Mouse (Mus musculus): Measurements from ENCODE around the gene Gm9918. TPM values are rescaled to one million over a fixed set of nuclear protein-coding genes. Genes with fewer than 3 reads are reported as not detected.
A peak's percentile ranks its signal among the peaks of the same experiment; 100 is the strongest.
"Not testable (repeated sequence)": the region's sequence is repeated elsewhere in the genome, so short reads cannot be mapped to it uniquely, and the experiment has no call there.

Gene Gm9918
- polyA plus RNA-seq (2015; fragmentation: Nextera tagmentation; extraction: Ambion mirVana) = not detected in 2 replicates

- Histone ChIP-seq H3K4me3 (ENCODE audit: low read depth, low read length) (no peak within 1 kb of the TSS), H3K4me2 (ENCODE audit: low read depth, low read length) (0 out of 2 replicates have a peak within 1 kb of the TSS, but pooled peaks have one; percentile 2), H3K36me3 (ENCODE audit: control insufficient read depth, insufficient read depth) (no peaks in the 10 kb centered on the region), H3K9me3 (replicated peaks; ENCODE audit: control insufficient read depth, low read length) (no peaks in the 10 kb centered on the region), H3K9ac (ENCODE audit: low read depth, low read length) (no peak within 1 kb of the TSS), H3K27ac (ENCODE audit: low read length) (no peak within 1 kb of the TSS), H3K27me3 (ENCODE audit: control insufficient read depth, insufficient read depth, low read depth, low read length) (peaks cover 22% of the 10 kb centered on the region), H3K4me1 (ENCODE audit: control insufficient read depth, low read depth, low read length) (no peaks in the 10 kb centered on the region)
- no peak for ATAC-seq (ENCODE audit: low read depth)
- WGBS (ENCODE audit: insufficient replicate concordance) = 27% methylated on average over 21 of the region's 21 CpGs
These were observed at the start of gene Gm9918 for GRCm38 (mm10) chr15:102270274-102270960. Gm9918 (plus strand) TSS chr15:102270563.

GRCm38 (mm10) chr15:102222386-102222785, 48.0 kb upstream of the Gm9918 start:
- 64% methylated on average over 10 of the region's 10 CpGs for WGBS (ENCODE audit: insufficient replicate concordance)

GRCm38 (mm10) chr15:102224186-102224991, 46.0 kb upstream of the Gm9918 start:
- H3K27ac ChIP-seq (ENCODE audit: low read length) = 0 out of 2 replicates have a peak overlapping the region, but pooled peaks have one; percentile 14
- ATAC-seq (ENCODE audit: low read depth) = peak; percentile 77
- peak overlapping the region; percentile 34 for H3K9ac ChIP-seq (ENCODE audit: low read depth, low read length)
- no peaks in the 10 kb centered on the region for H3K9me3 ChIP-seq (replicated peaks; ENCODE audit: control insufficient read depth, low read length)
- H3K4me3 ChIP-seq (ENCODE audit: low read depth, low read length) = peak overlapping the region; percentile 55
- 3% methylated on average over 43 of the region's 43 CpGs for WGBS (ENCODE audit: insufficient replicate concordance)
- peaks cover 12% of the 10 kb centered on the region for H3K27me3 ChIP-seq (ENCODE audit: control insufficient read depth, insufficient read depth, low read depth, low read length)
- peaks cover 13% of the 10 kb centered on the region for H3K4me1 ChIP-seq (ENCODE audit: control insufficient read depth, low read depth, low read length)
- H3K36me3 ChIP-seq (ENCODE audit: control insufficient read depth, insufficient read depth) = no peaks in the 10 kb centered on the region
- peak overlapping the region; percentile 83 for H3K4me2 ChIP-seq (ENCODE audit: low read depth, low read length)

More at GRCm38 (mm10) chr15:102222386-102222785, 48.0 kb upstream of the Gm9918 start:
- ATAC-seq (ENCODE audit: low read depth) = no peak
- H3K4me2 ChIP-seq (ENCODE audit: low read depth, low read length) = no peak overlapping the region
- no peaks in the 10 kb centered on the region for H3K9me3 ChIP-seq (replicated peaks; ENCODE audit: control insufficient read depth, low read length)
- H3K4me1 ChIP-seq (ENCODE audit: control insufficient read depth, low read depth, low read length) = peaks cover 13% of the 10 kb centered on the region
- no peak overlapping the region for H3K27ac ChIP-seq (ENCODE audit: low read length)
- no peak overlapping the region for H3K9ac ChIP-seq (ENCODE audit: low read depth, low read length)
- no peaks in the 10 kb centered on the region for H3K36me3 ChIP-seq (ENCODE audit: control insufficient read depth, insufficient read depth)
- H3K27me3 ChIP-seq (ENCODE audit: control insufficient read depth, insufficient read depth, low read depth, low read length) = peaks cover 12% of the 10 kb centered on the region
- H3K4me3 ChIP-seq (ENCODE audit: low read depth, low read length) = no peak overlapping the region

- H3K27ac ChIP-seq (ENCODE audit: low read length) = 0 out of 2 replicates have a peak overlapping the region, but pooled peaks have one; percentile 14
These were observed 45.3 kb upstream of the Gm9918 start for GRCm38 (mm10) chr15:102224992-102225617.

GRCm38 (mm10) chr15:102225619-102226018, 44.7 kb upstream of the Gm9918 start:
- H3K4me3 ChIP-seq (ENCODE audit: low read depth, low read length); H3K27ac ChIP-seq (ENCODE audit: low read length); H3K36me3 ChIP-seq (ENCODE audit: control insufficient read depth, insufficient read depth); H3K4me2 ChIP-seq (ENCODE audit: low read depth, low read length); ATAC-seq (ENCODE audit: low read depth); H3K9me3 ChIP-seq (replicated peaks; ENCODE audit: control insufficient read depth, low read length); H3K9ac ChIP-seq (ENCODE audit: low read depth, low read length): not testable (repeated sequence)
- H3K4me1 ChIP-seq (ENCODE audit: control insufficient read depth, low read depth, low read length) = peaks cover 14% of the 10 kb centered on the region
- 33% methylated on average over 5 of the region's 6 CpGs for WGBS (ENCODE audit: insufficient replicate concordance)
- peaks cover 12% of the 10 kb centered on the region for H3K27me3 ChIP-seq (ENCODE audit: control insufficient read depth, insufficient read depth, low read depth, low read length)

More at GRCm38 (mm10) chr15:102224992-102225617, 45.3 kb upstream of the Gm9918 start:
- H3K4me3 ChIP-seq (ENCODE audit: low read depth, low read length) = peak overlapping the region; percentile 55
- H3K9ac ChIP-seq (ENCODE audit: low read depth, low read length) = peak overlapping the region; percentile 34
- no peaks in the 10 kb centered on the region for H3K36me3 ChIP-seq (ENCODE audit: control insufficient read depth, insufficient read depth)
- WGBS (ENCODE audit: insufficient replicate concordance) = 4% methylated on average over 18 of the region's 21 CpGs
- H3K9me3 ChIP-seq (replicated peaks; ENCODE audit: control insufficient read depth, low read length) = no peaks in the 10 kb centered on the region
- peak; percentile 82 for ATAC-seq (ENCODE audit: low read depth)
- peaks cover 12% of the 10 kb centered on the region for H3K27me3 ChIP-seq (ENCODE audit: control insufficient read depth, insufficient read depth, low read depth, low read length)
- H3K4me2 ChIP-seq (ENCODE audit: low read depth, low read length) = peak overlapping the region; percentile 83
- H3K4me1 ChIP-seq (ENCODE audit: control insufficient read depth, low read depth, low read length) = peaks cover 13% of the 10 kb centered on the region

GRCm38 (mm10) chr15:102230408-102231321, 39.7 kb upstream of the Gm9918 start:
- Histone ChIP-seq H3K9me3 (replicated peaks; ENCODE audit: control insufficient read depth, low read length) (no peaks in the 10 kb centered on the region), H3K4me2 (ENCODE audit: low read depth, low read length) (peak overlapping the region; percentile 47), H3K27me3 (ENCODE audit: control insufficient read depth, insufficient read depth, low read depth, low read length) (no peaks in the 10 kb centered on the region), H3K4me3 (ENCODE audit: low read depth, low read length) (peak overlapping the region; percentile 29; the same call in 1 of the 2 replicates), H3K9ac (ENCODE audit: low read depth, low read length) (no peak overlapping the region), H3K4me1 (ENCODE audit: control insufficient read depth, low read depth, low read length) (peaks cover 30% of the 10 kb centered on the region), H3K27ac (ENCODE audit: low read length) (no peak overlapping the region), H3K36me3 (ENCODE audit: control insufficient read depth, insufficient read depth) (no peaks in the 10 kb centered on the region)
- WGBS (ENCODE audit: insufficient replicate concordance) = 64% methylated on average over 17 of the region's 17 CpGs
- ATAC-seq (ENCODE audit: low read depth) = 0 out of 2 replicates have a peak, but pooled peaks have one; percentile 19

- Histone ChIP-seq H3K27ac (ENCODE audit: low read length) (no peak within 1 kb of the TSS), H3K9me3 (replicated peaks; ENCODE audit: control insufficient read depth, low read length) (no peaks in the 10 kb centered on the region), H3K9ac (ENCODE audit: low read depth, low read length) (no peak within 1 kb of the TSS), H3K4me1 (ENCODE audit: control insufficient read depth, low read depth, low read length) (peaks cover 33% of the 10 kb centered on the region), H3K27me3 (ENCODE audit: control insufficient read depth, insufficient read depth, low read depth, low read length) (no peaks in the 10 kb centered on the region), H3K36me3 (ENCODE audit: control insufficient read depth, insufficient read depth) (no peaks in the 10 kb centered on the region), H3K4me3 (ENCODE audit: low read depth, low read length) (peak within 1 kb of the TSS; percentile 29), H3K4me2 (ENCODE audit: low read depth, low read length) (peak within 1 kb of the TSS; percentile 47)
- 7% methylated on average over 6 of the region's 6 CpGs for WGBS (ENCODE audit: insufficient replicate concordance)
- ATAC-seq (ENCODE audit: low read depth) = peak; percentile 92
These were observed 38.6 kb upstream of the Gm9918 start, which contains the start of gene Itgb7 for GRCm38 (mm10) chr15:102231748-102232147. Itgb7 (minus strand) TSS chr15:102231944.

- H3K4me1 ChIP-seq (ENCODE audit: control insufficient read depth, low read depth, low read length) = peaks cover 33% of the 10 kb centered on the region
- H3K9ac ChIP-seq (ENCODE audit: low read depth, low read length) = no peak overlapping the region
- H3K4me2 ChIP-seq (ENCODE audit: low read depth, low read length) = no peak overlapping the region
- no peak overlapping the region for H3K4me3 ChIP-seq (ENCODE audit: low read depth, low read length)
- WGBS (ENCODE audit: insufficient replicate concordance) = 78% methylated on average over 7 of the region's 7 CpGs
- ATAC-seq (ENCODE audit: low read depth) = no peak
- H3K27me3 ChIP-seq (ENCODE audit: control insufficient read depth, insufficient read depth, low read depth, low read length) = no peaks in the 10 kb centered on the region
- no peak overlapping the region for H3K27ac ChIP-seq (ENCODE audit: low read length)
- no peaks in the 10 kb centered on the region for H3K9me3 ChIP-seq (replicated peaks; ENCODE audit: control insufficient read depth, low read length)
- H3K36me3 ChIP-seq (ENCODE audit: control insufficient read depth, insufficient read depth) = no peaks in the 10 kb centered on the region
These were observed 37.6 kb upstream of the Gm9918 start for GRCm38 (mm10) chr15:102232764-102233163.
